Mouse (Mus musculus): ENCODE results near the gene Gm49425. TPM values are rescaled to one million over a fixed set of nuclear protein-coding genes. Genes with fewer than 3 reads are reported as not detected.

Gm49425 gene
- not detected for polyA plus RNA-seq (2017; shearing (Covaris generic))

DNA sequence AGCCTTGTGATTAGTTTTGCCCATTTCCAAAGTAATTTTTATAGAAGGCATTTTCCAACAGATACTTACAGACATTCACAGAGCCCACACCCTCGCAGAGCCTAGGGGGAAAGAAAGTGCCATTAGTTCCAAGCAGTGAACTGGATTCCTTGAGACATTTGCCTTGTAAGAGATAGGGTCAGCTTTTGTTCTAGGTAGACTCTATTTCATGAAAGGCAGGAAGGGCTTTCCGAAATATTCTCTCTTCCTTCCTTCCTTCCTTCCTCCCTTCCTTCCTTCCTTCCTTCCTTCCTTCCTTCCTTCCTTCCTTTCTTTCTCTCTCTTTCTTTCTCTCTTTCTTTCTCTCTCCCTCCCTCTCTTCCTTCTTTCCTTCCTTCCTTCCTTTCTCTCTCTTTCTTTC is at the start of gene Gm49425:
Gene Gm49425 (minus strand): TSS at position 101 of the 400 bp plus-strand sequence.

GRCm38 (mm10) chr15:101562850-101563249 is 45.8 kb upstream of the Gm49425 start, which contains the start of gene Krt90:
Krt90 (minus strand) TSS chr15:101562950.

DNA sequence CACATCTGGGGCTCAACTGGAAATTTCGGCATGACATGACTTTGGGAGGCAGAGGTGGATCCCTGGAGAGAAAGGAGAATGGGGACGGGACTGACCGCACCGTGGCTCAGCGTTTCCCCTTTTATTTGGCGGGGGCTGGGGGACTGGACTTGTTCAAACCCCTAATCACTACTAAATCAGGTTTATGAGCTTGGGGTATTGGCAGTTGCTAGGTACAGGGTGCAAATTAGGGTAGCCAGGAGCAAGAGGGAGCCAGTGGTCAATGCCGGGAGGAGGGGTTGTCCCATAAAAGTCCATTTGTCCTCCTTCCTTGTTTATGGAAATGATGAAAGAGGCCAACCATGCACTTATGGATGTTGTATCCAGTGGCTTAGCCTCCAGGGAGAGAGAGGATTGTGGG is 33.5 kb upstream of the Gm49425 start, which contains the start of gene Krt82:
Gene Krt82 (minus strand): TSS at position 101 of the 400 bp plus-strand sequence.

DNA sequence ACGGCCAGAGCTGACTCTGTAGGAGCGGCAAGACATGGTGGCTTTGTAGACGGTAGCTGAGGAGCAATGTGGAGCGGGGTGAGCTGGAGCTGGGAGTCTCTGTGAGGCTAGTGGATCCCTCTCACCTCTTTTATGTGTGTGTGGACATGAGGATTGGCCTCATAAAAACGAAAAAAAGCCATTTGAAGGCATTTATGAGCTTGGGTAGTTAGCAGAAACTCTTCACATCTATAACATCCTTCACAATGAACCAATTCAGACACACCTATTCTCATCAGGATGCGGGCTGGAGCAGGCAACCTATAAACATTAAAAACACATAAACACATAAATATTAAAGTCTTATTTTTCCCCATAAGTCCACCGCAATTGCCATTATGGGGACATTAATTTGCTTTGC is 15.7 kb upstream of the Gm49425 start, which contains the start of gene Krt84:
Gene Krt84 (minus strand): TSS at position 101 of the 400 bp plus-strand sequence.

GRCm38 (mm10) chr15:101491431-101491830 is 25.6 kb downstream of the Gm49425 start, which contains the start of gene Krt83:
Krt83 (minus strand) TSS chr15:101491512.

DNA sequence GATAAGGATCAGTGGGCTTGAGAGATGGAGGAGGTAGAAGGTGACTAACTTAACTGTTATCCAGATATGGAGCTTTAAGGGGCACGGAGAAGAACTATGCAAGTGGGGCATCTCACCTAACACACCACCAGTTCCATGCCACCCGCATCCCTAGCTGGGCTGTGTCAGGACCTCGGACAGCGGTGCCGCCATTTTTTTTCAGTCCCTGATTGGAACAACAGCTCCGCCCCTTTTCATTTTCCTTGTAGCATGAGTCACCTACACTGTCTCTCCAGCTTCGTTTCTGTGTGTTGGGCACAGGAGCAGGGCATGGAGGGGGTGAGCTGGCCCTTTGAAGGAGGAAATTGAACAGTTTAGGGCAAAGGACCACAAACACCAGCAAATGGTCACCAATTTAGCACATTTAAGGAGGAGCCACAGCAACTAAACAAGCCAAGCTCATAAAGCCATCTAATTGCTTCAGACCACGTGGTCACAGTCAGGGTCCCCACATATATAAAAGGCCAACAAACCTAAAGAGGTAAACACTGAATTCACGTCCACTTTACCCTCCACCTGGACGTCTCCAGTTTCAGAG is 44.0 kb downstream of the Gm49425 start, which contains the start of gene Krt86:
Gene Krt86 (plus strand): TSS at position 527 of the 577 bp plus-strand sequence.

Other genes with a start within 250 kb of the Gm49425 start
- gene Atg101, start 233.0 kb downstream of the Gm49425 start, polyA plus RNA-seq (2017; shearing (Covaris generic)): 10 to 100 TPM; 58.8 to 63.1 TPM
- gene 6030408B16Rik, start 224.0 kb downstream of the Gm49425 start, polyA plus RNA-seq (2017; shearing (Covaris generic)): under 1 TPM in 1 of 2 experiments, not detected in 1; 0.55 TPM
- 1 to 10 TPM in 1 of 2 experiments, not detected in 1; 4.4 TPM for gene Krt80, start 147.1 kb downstream of the Gm49425 start, polyA plus RNA-seq (2017; shearing (Covaris generic))
- gene Krt7, start 106.2 kb downstream of the Gm49425 start, polyA plus RNA-seq (2017; shearing (Covaris generic)): under 1 TPM; 0.11 to 0.12 TPM
- gene Krt87, start 78.5 kb downstream of the Gm49425 start, polyA plus RNA-seq (2017; shearing (Covaris generic)): under 1 TPM in 1 of 2 experiments, not detected in 1; 0.23 TPM
- gene Krt88, start 69.5 kb downstream of the Gm49425 start, polyA plus RNA-seq (2017; shearing (Covaris generic)): not detected
- gene Krt81, start 53.5 kb downstream of the Gm49425 start, polyA plus RNA-seq (2017; shearing (Covaris generic)): not detected
- under 1 TPM in 1 of 2 experiments, not detected in 1; 0.11 TPM for gene Krt86, start 43.8 kb downstream of the Gm49425 start, polyA plus RNA-seq (2017; shearing (Covaris generic))
- gene Krt83, start 25.7 kb downstream of the Gm49425 start, polyA plus RNA-seq (2017; shearing (Covaris generic)): 1 to 10 TPM; 1.4 to 3.3 TPM
- gene Krt84, start 15.6 kb upstream of the Gm49425 start, polyA plus RNA-seq (2017; shearing (Covaris generic)): 1 to 10 TPM in 1 of 2 experiments, under 1 TPM in 1; 0.10 to 1.6 TPM
- not detected for gene Krt82, start 33.4 kb upstream of the Gm49425 start, polyA plus RNA-seq (2017; shearing (Covaris generic))
- gene Krt90, start 45.7 kb upstream of the Gm49425 start, polyA plus RNA-seq (2017; shearing (Covaris generic)): under 1 TPM in 1 of 2 experiments, not detected in 1; 0.15 TPM
- 1 to 10 TPM in 1 of 2 experiments, under 1 TPM in 1; 0.14 to 1.3 TPM for gene Krt75, start 56.6 kb upstream of the Gm49425 start, polyA plus RNA-seq (2017; shearing (Covaris generic))
- under 1 TPM in 1 of 2 experiments, not detected in 1; 0.10 TPM for gene Gm5414, start 110.9 kb upstream of the Gm49425 start, polyA plus RNA-seq (2017; shearing (Covaris generic))
- gene Gm5478, start 130.1 kb upstream of the Gm49425 start, polyA plus RNA-seq (2017; shearing (Covaris generic)): not detected
- not detected for gene Krt6b, start 163.0 kb upstream of the Gm49425 start, polyA plus RNA-seq (2017; shearing (Covaris generic))
- under 1 TPM in 1 of 2 experiments, not detected in 1; 0.16 TPM for gene Krt6a, start 177.0 kb upstream of the Gm49425 start, polyA plus RNA-seq (2017; shearing (Covaris generic))
- under 1 TPM in 1 of 2 experiments, not detected in 1; 0.07 TPM for gene Krt5, start 195.6 kb upstream of the Gm49425 start, polyA plus RNA-seq (2017; shearing (Covaris generic))
- under 1 TPM in 1 of 2 experiments, not detected in 1; 0.23 TPM for gene Krt71, start 225.8 kb upstream of the Gm49425 start, polyA plus RNA-seq (2017; shearing (Covaris generic))